Mouse (Mus musculus) gastrocnemius, postnatal 36 days (tissue): ENCODE results near the gene Arsg. TPM values are rescaled to one million over a fixed set of nuclear protein-coding genes. Genes with fewer than 3 reads are reported as not detected.

ENCODE experiments used
- DNase-seq, 2 experiments: peaks; one replicate each; pipeline ENCODE4 v3.0.0; 2022
- intact Hi-C: fragments of 180-260 bp; cut with DNase I; formaldehyde crosslinking; loops from one replicate; pipeline ENCODE4 v1.15.1; 2025
- microRNA-seq, 2 experiments: library from miRNA; unstranded; fragments of <30 nt; microRNA quantifications; one replicate each; pipeline ENCODE4 v1.2.0; 2021
- total RNA-seq, 2 experiments: library from RNA; stranded (reverse); gene quantifications; 2 replicates each; pipeline ENCODE4 v1.2.3; 2021

The Arsg gene
- total RNA-seq, 2 experiments from 2014 or later, result 0.86 to 1.7 TPM

DNA sequence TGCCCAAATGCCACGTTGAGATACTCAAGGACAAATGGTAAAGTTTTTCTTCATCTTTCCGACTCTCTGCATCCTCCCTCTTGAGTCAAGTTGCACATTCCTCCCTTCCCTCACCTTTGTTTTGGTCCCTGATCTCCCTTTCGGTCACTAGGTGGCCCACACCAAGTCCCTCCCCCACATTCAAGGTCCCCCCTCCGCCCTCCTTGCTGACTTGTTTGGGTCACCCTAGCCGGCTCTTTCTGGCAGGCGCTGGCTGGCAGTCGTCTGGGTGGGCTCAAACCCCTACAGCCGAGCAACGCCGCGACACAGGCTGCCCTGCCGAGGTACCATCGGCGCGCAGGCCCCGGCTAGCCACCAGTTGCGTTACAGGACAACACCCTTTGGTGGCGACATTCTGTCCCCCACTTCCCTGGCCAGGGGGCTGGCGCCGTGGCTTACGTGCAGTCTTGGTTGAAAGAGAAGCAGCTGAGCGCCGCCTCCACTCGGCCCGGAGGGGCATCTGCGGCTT is 137.7 kb downstream of the Arsg start:
- DNase-seq, result no peak
- intact Hi-C loops, result loop anchor here (2.0 to 10.0 kb wide), 2 partner anchors 16 to 166 kb away; no protein-coding TSS in a partner anchor

DNA sequence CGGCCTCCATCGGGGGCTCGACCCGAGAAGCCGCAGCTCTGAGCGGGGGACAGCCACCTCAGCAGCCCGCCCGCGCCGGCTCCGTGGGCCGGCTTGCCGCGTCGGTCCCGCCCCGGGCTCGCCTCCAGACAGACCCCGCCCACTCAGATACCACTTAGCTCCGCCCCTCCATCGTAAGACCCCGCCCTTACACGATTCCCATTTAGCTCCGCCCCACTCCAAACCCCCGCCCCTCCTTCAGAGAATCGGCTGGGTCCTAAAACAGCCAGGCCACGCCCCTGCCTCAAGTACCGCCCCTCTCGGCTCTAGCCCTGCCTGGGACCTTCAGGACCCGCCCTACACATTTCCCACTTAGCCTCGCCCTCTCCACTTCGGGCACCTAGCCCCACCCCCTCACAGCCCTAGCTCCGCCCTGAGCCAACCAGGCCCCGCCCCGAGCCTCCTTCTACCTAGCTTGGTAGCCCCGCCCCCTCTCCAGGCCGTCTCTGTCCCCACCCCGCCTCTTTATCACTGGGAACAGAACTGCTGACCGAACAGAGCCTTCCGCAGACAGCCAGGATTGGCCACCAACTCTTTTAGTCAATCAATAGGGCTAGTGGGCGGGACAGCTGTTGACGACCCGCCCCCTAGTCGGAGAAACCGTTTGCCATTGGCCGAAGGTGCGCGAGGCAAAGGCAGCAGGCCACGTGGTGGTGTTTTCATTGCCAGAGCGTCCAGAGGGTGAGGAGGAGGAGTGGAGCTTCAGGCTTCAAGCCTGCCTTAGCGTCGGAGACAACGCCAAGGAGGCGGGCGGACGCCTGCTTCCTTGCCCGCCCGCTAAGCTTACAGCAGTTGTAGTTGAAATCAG is 138.4 kb downstream of the Arsg start, which contains the start of gene Wipi1:
Gene Wipi1, minus strand, starts transcription at position 665 of the 847 bp plus-strand sequence.
- peak; percentile 98 to 99 for DNase-seq
- intact Hi-C loops, result loop anchor here (2.0 to 10.0 kb wide), 2 partner anchors 17 to 167 kb away; no protein-coding TSS in a partner anchor

DNA sequence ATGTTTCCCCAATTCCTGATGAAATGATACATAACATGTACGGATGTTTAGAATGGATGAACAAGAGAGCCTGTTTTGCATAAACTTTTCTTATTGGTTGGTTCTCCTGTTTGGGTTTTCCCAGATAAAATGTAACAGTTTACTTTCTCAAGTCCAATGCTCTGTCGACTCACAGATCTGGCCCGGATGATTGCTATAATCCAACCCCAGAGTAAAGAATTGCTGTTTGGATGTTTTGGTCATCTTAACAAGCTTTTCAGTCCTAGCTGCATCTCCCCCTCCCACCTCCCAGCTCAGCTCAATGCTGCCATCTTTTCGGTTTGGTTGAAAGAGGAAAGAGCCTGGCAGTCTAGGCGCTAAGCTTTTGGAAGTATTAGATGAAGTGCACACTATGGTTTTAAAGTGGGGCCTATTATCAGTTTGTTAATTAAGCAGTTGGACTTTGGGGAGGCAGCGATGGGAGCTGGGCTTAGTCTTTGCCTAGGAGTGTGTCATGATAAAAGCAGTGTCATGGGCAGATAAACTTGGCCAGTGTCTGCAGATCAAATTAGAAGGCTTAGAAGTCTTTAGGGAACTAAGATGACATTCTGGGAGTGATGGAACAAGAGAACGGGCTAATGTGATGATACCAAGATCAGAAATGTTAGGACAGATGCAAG is 139.8 kb downstream of the Arsg start:
- intact Hi-C loops, result loop anchor here (10.0 kb wide), 1 partner anchor 168 kb away; no protein-coding TSS in a partner anchor
- DNase-seq, result no peak

DNA sequence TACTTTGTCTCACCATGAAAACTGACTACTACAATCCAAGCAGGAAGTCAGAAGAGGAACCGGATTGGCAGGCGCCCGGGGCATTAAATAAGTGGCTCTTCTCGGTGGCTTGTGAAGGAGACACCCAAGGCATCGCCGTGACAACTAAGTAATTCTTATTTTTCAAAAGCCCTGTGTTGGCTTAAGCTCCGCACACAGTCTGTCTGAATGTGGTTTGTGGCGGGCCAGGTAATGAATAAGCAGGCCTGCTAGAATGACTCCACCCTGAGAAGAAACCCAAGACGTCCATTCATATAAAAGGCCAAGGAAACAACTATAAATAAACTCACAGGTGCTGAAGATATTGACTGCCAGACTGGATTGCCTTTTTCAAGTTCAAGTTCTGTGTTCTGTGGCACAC is 142.1 kb downstream of the Arsg start:
- DNase-seq, result no peak
- intact Hi-C loops, result loop anchor here (5.0 to 10.0 kb wide), 2 partner anchors 170 to 283 kb away; no protein-coding TSS in a partner anchor

DNA sequence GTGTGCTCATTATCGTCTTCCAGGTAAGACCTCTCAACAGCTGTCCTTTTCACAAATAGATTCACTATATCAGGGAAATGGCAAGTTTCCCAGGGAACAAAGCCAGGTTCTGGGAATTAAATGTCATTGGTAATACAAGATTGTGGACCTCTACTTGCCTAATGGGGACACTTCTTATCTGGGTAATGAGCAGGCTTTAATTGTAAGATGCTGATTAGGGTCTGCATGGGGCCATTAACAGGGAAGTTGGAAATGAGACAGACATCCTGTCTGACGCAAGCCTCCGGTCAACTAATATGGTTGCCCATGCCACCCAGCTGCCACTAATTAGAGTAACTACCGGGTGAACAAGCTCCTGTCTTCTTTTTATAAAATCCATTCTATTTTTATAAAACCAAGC is 143.2 kb downstream of the Arsg start:
- no peak for DNase-seq
- intact Hi-C loops, result loop anchor here (5.0 to 10.0 kb wide), 2 partner anchors 172 to 284 kb away; no protein-coding TSS in a partner anchor

GRCm38 (mm10) chr11:109616766-109617165 is 143.6 kb downstream of the Arsg start:
- no peak for DNase-seq
- intact Hi-C loops, result loop anchor here (5.0 to 10.0 kb wide), 2 partner anchors 172 to 284 kb away; no protein-coding TSS in a partner anchor

DNA sequence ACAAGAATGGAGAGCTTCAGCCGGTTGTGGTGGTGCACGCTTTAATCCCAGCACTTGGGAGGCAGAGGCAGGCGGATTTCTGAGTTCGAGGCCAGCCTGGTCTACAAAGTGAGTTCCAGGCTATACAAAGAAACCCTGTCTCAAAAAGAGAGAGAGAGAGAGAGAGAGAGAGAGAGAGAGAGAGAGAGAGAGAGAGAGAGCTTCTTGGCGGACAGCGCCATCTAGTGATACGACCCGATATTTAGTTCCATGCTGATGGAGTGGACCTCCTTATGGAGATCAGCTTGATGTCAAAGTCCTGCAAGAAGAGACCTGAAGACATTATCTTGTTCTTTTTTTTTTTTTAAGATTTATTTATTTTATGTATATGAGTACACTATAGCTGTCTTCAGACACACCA is 145.9 kb downstream of the Arsg start:
- DNase-seq, result peak in 1 of 2 experiments; percentile 54
- intact Hi-C loops, result loop anchor here (5.0 to 10.0 kb wide), 2 partner anchors 174 to 287 kb away; no protein-coding TSS in a partner anchor

DNA sequence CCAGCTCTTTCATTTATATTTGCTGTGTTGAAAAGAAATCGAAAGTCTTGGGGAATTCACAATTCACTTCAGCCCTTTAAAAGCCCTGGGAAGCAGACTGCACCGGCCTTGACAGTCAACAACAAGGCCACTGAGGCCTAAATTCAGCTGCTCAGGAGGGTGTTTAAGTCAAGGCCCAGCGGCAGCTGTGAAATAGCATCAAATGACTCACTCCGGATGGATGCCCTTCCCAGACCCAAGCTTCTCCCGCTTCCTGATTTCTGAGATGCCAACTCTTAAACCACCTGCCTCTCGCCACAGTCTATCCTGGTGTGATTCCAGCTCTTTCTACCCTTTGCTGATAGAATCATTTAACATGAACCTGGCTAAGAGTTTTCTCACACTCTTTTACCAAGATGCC is 147.2 kb downstream of the Arsg start:
- intact Hi-C loops, result no loop called here
- DNase-seq, result no peak

DNA sequence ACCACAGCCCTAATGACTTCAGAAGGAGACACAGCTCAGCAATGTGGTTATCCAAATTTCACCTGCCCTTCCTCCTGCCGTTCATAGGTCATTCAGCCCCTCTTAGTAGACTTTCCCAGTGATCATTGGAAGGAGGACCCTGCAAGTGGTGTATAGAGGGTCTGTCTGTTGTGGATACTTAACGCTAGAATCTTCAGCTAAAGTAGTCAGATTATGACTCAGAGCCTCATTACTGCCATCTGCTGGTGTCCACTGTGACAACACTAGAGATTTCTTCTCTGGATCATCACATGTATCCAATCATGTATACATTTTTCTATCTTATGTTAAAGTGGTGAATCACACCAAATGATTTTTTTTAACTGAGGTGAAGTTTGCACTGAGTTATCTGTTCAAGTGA is 148.0 kb downstream of the Arsg start:
- DNase-seq, result no peak
- intact Hi-C loops, result no loop called here

GRCm38 (mm10) chr11:109622518-109623037 is 149.4 kb downstream of the Arsg start:
- intact Hi-C loops, result no loop called here

More at GRCm38 (mm10) chr11:109622518-109623037, 149.4 kb downstream of the Arsg start:
- no peak for DNase-seq

Small RNA genes lying within 50 kb of the gene (microRNA-seq; reads per million reads assigned to microRNA genes)
- gene Gm25540, result 0 reads per million in 2 experiments

Other genes with a start within 250 kb of the Arsg start
- not detected for gene Rgs9, start 175.2 kb upstream of the Arsg start, total RNA-seq
- 10 to 100 TPM; 21.9 to 22.1 TPM for gene Gna13, start 110.5 kb upstream of the Arsg start, total RNA-seq
- gene 9930022D16Rik, start 59.5 kb upstream of the Arsg start, total RNA-seq, result not detected
- 10 to 100 TPM; 60.1 to 63.4 TPM for gene Amz2, start 47.4 kb upstream of the Arsg start, total RNA-seq
- gene Slc16a6, start 224 bp downstream of the Arsg start, total RNA-seq, result 1 to 10 TPM; 4.8 to 9.4 TPM
- 10 to 100 TPM; 55.6 to 58.9 TPM for gene Wipi1, start 138.6 kb downstream of the Arsg start, total RNA-seq
- 100 to 1,000 TPM; 115 TPM for gene Prkar1a, start 176.0 kb downstream of the Arsg start, total RNA-seq
- gene Fam20a, start 248.9 kb downstream of the Arsg start, total RNA-seq, result 1 to 10 TPM; 1.6 to 2.5 TPM